Mouse (Mus musculus) splenic B cell, adult 2 months (primary cell): ENCODE results near the gene Ifit3.
"Not testable (repeated sequence)": the region's sequence is repeated elsewhere in the genome, so short reads cannot be mapped to it uniquely, and the experiment has no call there.

Experiments
- DNase-seq: peaks from one replicate; pipeline ENCODE4 v3.0.0-alpha.2; 2011; ENCODE audit warnings: low read depth, low spot score
- H3K27me3 ChIP-seq: 2 replicates; pipeline ENCODE4 v1.6.1; 2012; ENCODE audit warnings: mild to moderate bottlenecking, low read length, moderate library complexity, mixed read lengths; ENCODE audit not compliant: control insufficient read depth, poor library complexity, insufficient read depth, severe bottlenecking
- H3K36me3 ChIP-seq: 2 replicates; pipeline ENCODE4 v1.6.1; 2012; ENCODE audit warnings: mild to moderate bottlenecking, low read length, moderate library complexity, mixed read lengths; ENCODE audit not compliant: control insufficient read depth, poor library complexity, insufficient read depth, severe bottlenecking

The Ifit3 gene

GRCm38 (mm10) chr19:34583126-34583766 lies at the start of gene Ifit3:
Gene Ifit3, plus strand, starts transcription at chr19:34583531.
- not testable (repeated sequence) for DNase-seq, H3K36me3 ChIP-seq, H3K27me3 ChIP-seq

GRCm38 (mm10) chr19:34539422-34539821 lies 43.9 kb upstream of the Ifit3 start:
- no peak for DNase-seq
- no peaks in the 10 kb centered on the region for H3K36me3 ChIP-seq
- no peaks in the 10 kb centered on the region for H3K27me3 ChIP-seq

- no peaks in the 10 kb centered on the region for H3K36me3 ChIP-seq
- DNase-seq = no peak
- no peaks in the 10 kb centered on the region for H3K27me3 ChIP-seq
Measured at GRCm38 (mm10) chr19:34546211-34546610, 37.1 kb upstream of the Ifit3 start.

GRCm38 (mm10) chr19:34547976-34548375 lies 35.4 kb upstream of the Ifit3 start:
- Histone ChIP-seq H3K27me3 (no peaks in the 10 kb centered on the region), H3K36me3 (no peaks in the 10 kb centered on the region)
- DNase-seq = peak; percentile 94

GRCm38 (mm10) chr19:34550205-34550533 lies 33.2 kb upstream of the Ifit3 start:
- no peak for DNase-seq

GRCm38 (mm10) chr19:34550534-34551223 lies 32.7 kb upstream of the Ifit3 start, which contains the start of gene Ifit2:
Gene Ifit2, plus strand, starts transcription at chr19:34550694.
- no peaks in the 10 kb centered on the region for H3K27me3 ChIP-seq

More at GRCm38 (mm10) chr19:34550205-34550533, 33.2 kb upstream of the Ifit3 start:
- H3K36me3 ChIP-seq = no peaks in the 10 kb centered on the region
- no peaks in the 10 kb centered on the region for H3K27me3 ChIP-seq

GRCm38 (mm10) chr19:34551981-34552380 lies 31.4 kb upstream of the Ifit3 start:
- DNase-seq = no peak
- Histone ChIP-seq H3K27me3 (no peaks in the 10 kb centered on the region), H3K36me3 (no peaks in the 10 kb centered on the region)

More at GRCm38 (mm10) chr19:34550534-34551223, 32.7 kb upstream of the Ifit3 start, which contains the start of gene Ifit2:
- no peaks in the 10 kb centered on the region for H3K36me3 ChIP-seq
- peak; percentile 78 for DNase-seq

- Histone ChIP-seq H3K36me3 (no peaks in the 10 kb centered on the region), H3K27me3 (no peaks in the 10 kb centered on the region)
- no peak for DNase-seq
Measured at GRCm38 (mm10) chr19:34553021-34553420, 30.3 kb upstream of the Ifit3 start.

- no peaks in the 10 kb centered on the region for H3K27me3 ChIP-seq
- DNase-seq = no peak
- no peaks in the 10 kb centered on the region for H3K36me3 ChIP-seq
Measured at GRCm38 (mm10) chr19:34553522-34553921, 29.8 kb upstream of the Ifit3 start.

GRCm38 (mm10) chr19:34554061-34554460 lies 29.3 kb upstream of the Ifit3 start:
- no peak for DNase-seq
- H3K36me3 ChIP-seq = no peaks in the 10 kb centered on the region
- no peaks in the 10 kb centered on the region for H3K27me3 ChIP-seq

- no peaks in the 10 kb centered on the region for H3K27me3 ChIP-seq
- no peaks in the 10 kb centered on the region for H3K36me3 ChIP-seq
- no peak for DNase-seq
Measured at GRCm38 (mm10) chr19:34556621-34557020, 26.7 kb upstream of the Ifit3 start.

- peak; percentile 30 for DNase-seq
- no peaks in the 10 kb centered on the region for H3K27me3 ChIP-seq
- no peaks in the 10 kb centered on the region for H3K36me3 ChIP-seq
Measured at GRCm38 (mm10) chr19:34562556-34562955, 20.8 kb upstream of the Ifit3 start.

GRCm38 (mm10) chr19:34566178-34566784 lies 17.1 kb upstream of the Ifit3 start:
- H3K27me3 ChIP-seq = no peaks in the 10 kb centered on the region
- DNase-seq = no peak
- H3K36me3 ChIP-seq = no peaks in the 10 kb centered on the region

- H3K36me3 ChIP-seq = peaks cover 2% of the 10 kb centered on the region; the same call in 1 of the 2 replicates
- no peaks in the 10 kb centered on the region for H3K27me3 ChIP-seq
- no peak for DNase-seq
Measured at GRCm38 (mm10) chr19:34568988-34569895, 14.1 kb upstream of the Ifit3 start.
